Mouse (Mus musculus) testis, adult 2 months (tissue): ENCODE measurements around the gene Btaf1.

Experiments
- CTCF ChIP-seq: fragments of 200-500 bp; IDR thresholded peaks from 2 replicates; pipeline ENCODE4 v1.5.1; 2012; ENCODE audit warnings: low read depth, mild to moderate bottlenecking, inconsistent platforms, low read length, moderate library complexity; ENCODE audit not compliant: control insufficient read depth, insufficient read depth, insufficient replicate concordance
- POLR2A ChIP-seq: fragments of 200-500 bp; IDR thresholded peaks from 2 replicates; pipeline ENCODE4 v1.6.1; 2012; ENCODE audit warnings: low read depth, mild to moderate bottlenecking, inconsistent platforms, low read length, moderate library complexity; ENCODE audit not compliant: control insufficient read depth

DNA sequence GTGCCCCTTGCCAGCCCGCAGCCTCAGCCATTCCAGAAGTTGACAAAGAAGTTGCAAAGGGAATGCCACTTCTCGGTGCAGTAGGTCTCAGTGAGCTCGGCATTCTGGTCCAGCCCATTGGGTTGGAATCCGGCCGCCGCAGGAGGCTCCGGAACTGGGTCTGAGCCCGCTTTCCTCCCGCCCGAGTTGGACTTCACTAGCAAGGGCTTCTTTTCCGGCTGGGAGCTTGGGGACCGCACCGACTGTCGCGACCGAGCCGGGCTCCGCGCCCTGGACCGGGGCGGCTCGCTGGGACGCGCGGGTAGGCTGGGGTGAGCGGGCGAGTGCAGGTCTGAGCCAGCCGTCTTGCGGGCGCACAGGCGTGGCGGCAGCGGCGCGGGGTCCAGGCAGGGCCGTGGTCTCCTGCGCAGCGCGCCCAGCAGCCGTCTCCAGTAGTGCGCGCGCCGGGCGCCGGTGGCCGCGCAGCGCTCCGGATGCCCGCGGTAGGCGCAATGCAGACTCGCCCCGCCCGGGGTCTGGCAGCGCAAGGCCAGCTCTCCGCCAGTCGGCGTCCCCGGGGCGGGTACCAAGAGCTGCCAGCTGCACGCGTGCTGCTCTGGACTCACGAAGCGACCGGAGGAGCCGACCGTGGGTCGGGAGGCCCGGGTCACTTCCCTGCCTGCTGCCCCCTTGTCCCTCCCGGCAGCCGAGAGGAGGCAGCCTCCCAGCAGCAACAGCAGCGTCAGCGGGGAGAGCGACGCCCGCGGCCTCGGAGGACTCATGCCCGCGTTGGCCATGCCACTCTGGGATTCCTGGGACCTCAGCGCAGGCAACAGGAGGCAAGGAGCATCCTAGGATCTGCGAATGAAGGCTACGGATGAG is 7.2 kb upstream of the Btaf1 start:
- TF ChIP-seq POLR2A (no peak), CTCF (peak; percentile 19; the same call in 1 of the 2 replicates)
